Mouse (Mus musculus) hindbrain, embryonic 12.5 days (tissue): ENCODE results near the gene Shroom2. TPM values are rescaled to one million over a fixed set of nuclear protein-coding genes. Genes with fewer than 3 reads are reported as not detected.
A peak's percentile ranks its signal among the peaks of the same experiment; 100 is the strongest.

ENCODE experiments used
- ATAC-seq: fragments of 200-750 bp; cut with Nextera tagmentation; 2 replicates; pipeline ENCODE4 v1.8.0; 2017; ENCODE audit warnings: moderate TSS enrichment; ENCODE audit not compliant: low FRiP score
- H3K27ac ChIP-seq: fragments of 300-500 bp; sonication (generic); 2 replicates; pipeline ENCODE4 v1.5.1; 2016; ENCODE audit warnings: mild to moderate bottlenecking
- H3K27me3 ChIP-seq: fragments of 300-500 bp; sonication (generic); 2 replicates; pipeline ENCODE4 v1.6.1; 2016; ENCODE audit warnings: mild to moderate bottlenecking
- H3K36me3 ChIP-seq: fragments of 300-500 bp; sonication (generic); 2 replicates; pipeline ENCODE4 v1.6.1; 2016; ENCODE audit warnings: mild to moderate bottlenecking
- H3K4me1 ChIP-seq: fragments of 300-500 bp; sonication (generic); 2 replicates; pipeline ENCODE4 v1.6.1; 2016
- H3K4me2 ChIP-seq: fragments of 300-500 bp; sonication (generic); replicated peaks from 2 replicates; pipeline ENCODE4 v1.6.1; 2016; ENCODE audit warnings: mild to moderate bottlenecking
- H3K4me3 ChIP-seq: fragments of 300-500 bp; sonication (generic); 2 replicates; pipeline ENCODE4 v1.5.1; 2016; ENCODE audit warnings: mild to moderate bottlenecking
- H3K9ac ChIP-seq: fragments of 300-500 bp; sonication (generic); 2 replicates; pipeline ENCODE4 v1.6.1; 2016; ENCODE audit warnings: mild to moderate bottlenecking, moderate library complexity
- H3K9me3 ChIP-seq: fragments of 300-500 bp; sonication (generic); replicated peaks from 2 replicates; pipeline ENCODE4 v1.6.1; 2016; ENCODE audit warnings: mild to moderate bottlenecking
- WGBS: fragments of 180-500 bp; shearing (Covaris S2); methylation state at CpG from one replicate; pipeline ENCODE4 v1.1.7; 2016; 5-methylcytosine and 5-hydroxymethylcytosine counted together
- polyA plus RNA-seq: library from polyadenylated mRNA; unstranded; fragments of >200 nt; fragmentation: Nextera tagmentation; extraction: Ambion mirVana; gene quantifications from 2 replicates; pipeline ENCODE4 v1.2.1, GENCODE M21; 2016

Gene Shroom2
- polyA plus RNA-seq, 1 experiment from 2014 or later: 25.5 TPM

GRCm38 (mm10) chrX:152635397-152635796 lies 133.9 kb downstream of the Shroom2 start:
- 93% methylated on average over 12 of the region's 12 CpGs for WGBS
- Histone ChIP-seq H3K36me3 (no peaks in the 10 kb centered on the region), H3K4me3 (no peak overlapping the region), H3K9ac (no peak overlapping the region), H3K9me3 (no peaks in the 10 kb centered on the region), H3K27ac (no peak overlapping the region), H3K4me1 (no peaks in the 10 kb centered on the region), H3K27me3 (peaks cover 12% of the 10 kb centered on the region), H3K4me2 (no peak overlapping the region)
- no peak for ATAC-seq

- Histone ChIP-seq H3K27ac (no peak overlapping the region), H3K4me2 (no peak overlapping the region), H3K27me3 (peaks cover 32% of the 10 kb centered on the region), H3K9me3 (no peaks in the 10 kb centered on the region), H3K9ac (no peak overlapping the region), H3K4me1 (no peaks in the 10 kb centered on the region), H3K4me3 (no peak overlapping the region), H3K36me3 (no peaks in the 10 kb centered on the region)
- 82% methylated on average over 2 of the region's 2 CpGs for WGBS
- no peak for ATAC-seq
These were observed 147.9 kb downstream of the Shroom2 start for GRCm38 (mm10) chrX:152621407-152621806.

GRCm38 (mm10) chrX:152620917-152621316 lies 148.3 kb downstream of the Shroom2 start:
- no peak overlapping the region for H3K4me3 ChIP-seq
- no peak overlapping the region for H3K4me2 ChIP-seq
- no peak overlapping the region for H3K27ac ChIP-seq
- no peak for ATAC-seq
- H3K27me3 ChIP-seq: peaks cover 32% of the 10 kb centered on the region
- H3K9me3 ChIP-seq: no peaks in the 10 kb centered on the region
- no peaks in the 10 kb centered on the region for H3K36me3 ChIP-seq
- no peak overlapping the region for H3K9ac ChIP-seq
- H3K4me1 ChIP-seq: no peaks in the 10 kb centered on the region

GRCm38 (mm10) chrX:152618464-152618863 lies 150.8 kb downstream of the Shroom2 start:
- WGBS: 78% methylated on average over 1 of the region's 1 CpGs
- peak; percentile 43 for ATAC-seq
- peaks cover 26% of the 10 kb centered on the region for H3K27me3 ChIP-seq

GRCm38 (mm10) chrX:152563034-152563433 lies 206.2 kb downstream of the Shroom2 start, which contains the start of gene Cldn34a:
Cldn34a (plus strand) TSS chrX:152563334.
- Histone ChIP-seq H3K4me1 (no peaks in the 10 kb centered on the region), H3K4me3 (no peak within 1 kb of the TSS), H3K4me2 (no peak within 1 kb of the TSS), H3K36me3 (no peaks in the 10 kb centered on the region), H3K9me3 (no peaks in the 10 kb centered on the region), H3K27me3 (peaks cover 15% of the 10 kb centered on the region), H3K27ac (no peak within 1 kb of the TSS), H3K9ac (no peak within 1 kb of the TSS)
- WGBS: 79% methylated on average over 2 of the region's 2 CpGs
- no peak for ATAC-seq

More at GRCm38 (mm10) chrX:152618464-152618863, 150.8 kb downstream of the Shroom2 start:
- Histone ChIP-seq H3K27ac (no peak overlapping the region), H3K36me3 (no peaks in the 10 kb centered on the region), H3K4me1 (no peaks in the 10 kb centered on the region), H3K9ac (no peak overlapping the region), H3K4me2 (no peak overlapping the region), H3K9me3 (no peaks in the 10 kb centered on the region), H3K4me3 (no peak overlapping the region)

Other genes starting within 250 kb of the Shroom2 start
- gene Cldn34a, start 206.1 kb downstream of the Shroom2 start, polyA plus RNA-seq: not detected in 2 replicates
- gene Gpr143, start 12.5 kb upstream of the Shroom2 start, polyA plus RNA-seq: 0.48 TPM in 2 replicates
- gene Usp51, start 237.0 kb upstream of the Shroom2 start, polyA plus RNA-seq: 2.0 and 2.3 TPM in 2 replicates